Mouse (Mus musculus) ES-Bruce4 (cell line): ENCODE data around the gene Spink2.

Experiments
- CTCF ChIP-seq: IDR thresholded peaks from one replicate; pipeline ENCODE4 v1.8.1; 2011; ENCODE audit warnings: low read depth, low read length
- POLR2A ChIP-seq: IDR thresholded peaks from one replicate; pipeline ENCODE4 v1.8.1; 2011; ENCODE audit warnings: low read length; ENCODE audit not compliant: insufficient read depth

GRCm38 (mm10) chr5:77170593-77170992, 40.7 kb downstream of the Spink2 start:
- no peak for TF ChIP-seq POLR2A
- TF ChIP-seq CTCF = no peak
